In the genomic region with DNA sequence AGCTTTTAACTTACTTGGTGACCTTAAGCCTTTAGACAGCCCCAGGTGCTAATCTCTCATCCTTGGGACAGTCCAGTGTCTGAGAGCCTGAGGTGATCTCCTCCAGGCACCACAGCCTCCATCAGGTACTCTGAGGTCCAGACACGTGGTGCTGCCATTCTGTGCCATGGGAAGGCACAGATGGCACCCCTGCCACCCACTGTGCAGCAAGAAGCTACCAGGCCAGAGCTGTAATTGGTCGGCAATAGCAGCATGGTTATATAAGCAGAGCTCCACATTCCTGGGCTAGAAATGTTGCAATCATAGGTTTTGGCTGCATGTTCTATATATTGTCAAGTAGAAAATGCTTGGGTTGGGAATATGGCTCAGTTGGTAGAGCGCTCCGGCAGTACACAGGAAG, we compare ENCODE assay signal across 13 mouse cellular contexts. TPM values are rescaled to one million over a fixed set of nuclear protein-coding genes. Genes with fewer than 3 reads are reported as not detected.
A peak's percentile ranks its signal among the peaks of the same experiment; 100 is the strongest.
DNase-seq lines count a peak whose midpoint lies in the region; ATAC-seq lines count a peak whose summit lies in the region.
"Had no signal": no experiment of that assay in that cellular context is flagged by ENCODE, and none has a peak within 500 bp of the region (broad histone marks: within the 10 kb centered on the region; RNA-seq: fewer than 3 reads in every experiment).

No protein-coding gene starts in this region.

- H3K4me3 ChIP-seq in megakaryocyte, embryonic 14.5 days (replicated peaks), result peak overlapping the region; percentile 21
- H3K4me3 ChIP-seq: intestine, embryonic 15.5 days had no signal

- DNase-seq in frontal cortex, adult 2 months (ENCODE audit: extremely low spot score in 1 of 2, low spot score in 1 of 2), result peak; percentile 63 to 70
- no peak for DNase-seq in frontal cortex, postnatal 10 days (ENCODE audit: low spot score in 2 of 2)
- DNase-seq in cerebellum, postnatal 10 days, result peak; percentile 91 to 93
- DNase-seq in left cerebral cortex, postnatal 36 days (ENCODE audit: low spot score in 2 of 2), result peak; percentile 53 to 69
- DNase-seq in adrenal gland, postnatal 25 days, result no peak
- no peak for DNase-seq in spleen, postnatal 36 days (ENCODE audit: low spot score in 2 of 2)
- DNase-seq: gastrocnemius, postnatal 25 days; kidney, postnatal 36 days; thymus, postnatal 14 days had no signal

- peaks cover 62% of the 10 kb centered on the region for H3K4me1 ChIP-seq in megakaryocyte, embryonic 14.5 days
- H3K4me1 ChIP-seq: intestine, embryonic 15.5 days had no signal

- intact Hi-C loops in left cerebral cortex, postnatal 36 days (cut with DNase I), result no loop called here

- peaks cover 90% of the 10 kb centered on the region for H3K36me3 ChIP-seq in megakaryocyte, embryonic 14.5 days (replicated peaks; ENCODE audit: low read length)

- H3K27me3 ChIP-seq in megakaryocyte, embryonic 14.5 days (replicated peaks), result no peaks in the 10 kb centered on the region
- H3K27me3 ChIP-seq: intestine, embryonic 15.5 days had no signal

- no peak for ATAC-seq in megakaryocyte, adult 5-6 weeks (ENCODE audit: poor library complexity, severe bottlenecking)
- ATAC-seq: intestine, embryonic 15.5 days; midbrain, embryonic 16.5 days had no signal

- no peaks in the 10 kb centered on the region for H3K9me3 ChIP-seq in megakaryocyte, embryonic 14.5 days
- H3K9me3 ChIP-seq: intestine, embryonic 15.5 days had no signal

RNA-seq across cellular contexts. Expression of a gene that starts 8.1 kb away (rescaled TPM):
- 62.8 and 64.8 TPM in 2 replicates for polyA plus RNA-seq in frontal cortex, adult 2 months (2012; rRNA removed)
- polyA plus RNA-seq in megakaryocyte, embryonic 14.5 days (2012; ENCODE audit: insufficient read depth, low replicate concordance), result 8.4 and 12.3 TPM in 2 replicates
- 66.1 and 71.1 TPM in 2 replicates for total RNA-seq in megakaryocyte, adult 5-6 weeks (2015)
- 129 and 134 TPM in 2 replicates for total RNA-seq in megakaryocyte, adult 5-6 weeks (2017)
- total RNA-seq in left cerebral cortex, postnatal 36 days (2021), result 10 to 100 TPM; 60.9 to 85.3 TPM
- total RNA-seq in adrenal gland, postnatal 25 days (2021), result 85.7 and 114 TPM in 2 replicates

RNA-seq across cellular contexts. Expression of a gene that starts 10.9 kb away (rescaled TPM):
- 42.2 TPM in 2 replicates for polyA plus RNA-seq in frontal cortex, adult 2 months (2012; rRNA removed)
- polyA plus RNA-seq in megakaryocyte, embryonic 14.5 days (2012; ENCODE audit: insufficient read depth, low replicate concordance), result 58.2 and 75.1 TPM in 2 replicates
- total RNA-seq in megakaryocyte, adult 5-6 weeks (2015), result 23.5 and 46.6 TPM in 2 replicates
- 27.4 and 38.8 TPM in 2 replicates for total RNA-seq in megakaryocyte, adult 5-6 weeks (2017)
- total RNA-seq in left cerebral cortex, postnatal 36 days (2021), result 10 to 100 TPM; 54.7 to 58.3 TPM
- total RNA-seq in adrenal gland, postnatal 25 days (2021), result 63.2 and 64.0 TPM in 2 replicates

RNA-seq across cellular contexts. Expression of a gene that starts 29.5 kb away (rescaled TPM):
- polyA plus RNA-seq in frontal cortex, adult 2 months (2012; rRNA removed), result 9.5 and 10.7 TPM in 2 replicates
- polyA plus RNA-seq in megakaryocyte, embryonic 14.5 days (2012; ENCODE audit: insufficient read depth, low replicate concordance), result 6.6 TPM in 1 of 2 replicates, not detected in the other
- total RNA-seq in megakaryocyte, adult 5-6 weeks (2015), result 5.5 and 5.7 TPM in 2 replicates
- 12.6 and 15.0 TPM in 2 replicates for total RNA-seq in megakaryocyte, adult 5-6 weeks (2017)
- 10 to 100 TPM; 28.4 to 30.8 TPM for total RNA-seq in left cerebral cortex, postnatal 36 days (2021)
- total RNA-seq in adrenal gland, postnatal 25 days (2021), result 31.5 and 46.0 TPM in 2 replicates

Comparison
In these comparisons a context has a peak if more than half of its experiments do, and no peak if none do; other contexts are left out.
1. DNase-seq: peak in frontal cortex, adult 2 months (2 of 2), cerebellum, postnatal 10 days (2 of 2) and left cerebral cortex, postnatal 36 days (2 of 2); none in frontal cortex, postnatal 10 days (0 of 2), adrenal gland, postnatal 25 days (single experiment) and spleen, postnatal 36 days (0 of 2).